Mouse (Mus musculus) neural tube, embryonic 12.5 days (tissue): Measurements from ENCODE around the gene 1700024P04Rik. TPM values are rescaled to one million over a fixed set of nuclear protein-coding genes. Genes with fewer than 3 reads are reported as not detected.

Experiments
- ATAC-seq: fragments of 200-750 bp; cut with Nextera tagmentation; 2 replicates; pipeline ENCODE4 v1.8.0; 2017; ENCODE audit warnings: low read depth, mild to moderate bottlenecking, moderate TSS enrichment, moderate library complexity; ENCODE audit not compliant: low FRiP score
- H3K27ac ChIP-seq: fragments of 300-500 bp; sonication (generic); 2 replicates; pipeline ENCODE4 v1.5.1; 2016
- H3K27me3 ChIP-seq: fragments of 300-500 bp; sonication (generic); replicated peaks from 2 replicates; pipeline ENCODE4 v1.6.1; 2016; ENCODE audit warnings: mild to moderate bottlenecking
- H3K36me3 ChIP-seq: fragments of 300-500 bp; sonication (generic); 2 replicates; pipeline ENCODE4 v1.6.1; 2016; ENCODE audit warnings: mild to moderate bottlenecking
- H3K4me1 ChIP-seq: fragments of 300-500 bp; sonication (generic); 2 replicates; pipeline ENCODE4 v1.6.1; 2016
- H3K4me2 ChIP-seq: fragments of 300-500 bp; sonication (generic); replicated peaks from 2 replicates; pipeline ENCODE4 v1.6.1; 2016; ENCODE audit warnings: mild to moderate bottlenecking
- H3K4me3 ChIP-seq: fragments of 300-500 bp; sonication (generic); 2 replicates; pipeline ENCODE4 v1.5.1; 2016
- H3K9ac ChIP-seq: fragments of 300-500 bp; sonication (generic); 2 replicates; pipeline ENCODE4 v1.6.1; 2016; ENCODE audit warnings: mild to moderate bottlenecking
- H3K9me3 ChIP-seq: fragments of 300-500 bp; sonication (generic); 2 replicates; pipeline ENCODE4 v1.6.1; 2016; ENCODE audit warnings: mild to moderate bottlenecking
- WGBS: fragments of 180-500 bp; shearing (Covaris S2); methylation state at CpG from one replicate; pipeline ENCODE4 v1.1.7; 2016; 5-methylcytosine and 5-hydroxymethylcytosine counted together
- polyA plus RNA-seq: library from polyadenylated mRNA; unstranded; fragments of >200 nt; fragmentation: Nextera tagmentation; extraction: Ambion mirVana; gene quantifications from 2 replicates; pipeline ENCODE4 v1.2.1, GENCODE M21; 2016

Gene 1700024P04Rik
- polyA plus RNA-seq: not detected in 2 replicates

DNA sequence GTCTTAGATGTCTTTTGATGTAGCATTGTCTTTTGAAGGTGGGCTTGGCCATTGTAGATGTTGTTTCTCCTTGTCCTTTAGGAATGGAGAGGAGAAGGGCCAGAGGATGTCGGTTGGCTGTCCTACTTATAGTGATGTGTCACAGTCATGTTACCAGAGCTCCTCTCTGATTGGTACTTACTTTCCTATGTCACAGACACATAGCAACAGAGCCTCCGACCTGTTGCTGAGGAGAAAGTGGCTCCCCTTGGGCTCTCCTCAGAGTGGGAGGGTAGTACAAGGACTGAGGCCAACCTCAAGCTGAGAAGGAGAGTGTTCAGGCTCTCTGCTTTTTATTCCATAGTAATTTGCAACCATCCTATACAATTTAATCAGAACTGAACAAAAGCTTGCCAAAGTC lies at the start of gene 1700024P04Rik:
TSS of gene 1700024P04Rik (minus strand) at position 101 of the 400 bp plus-strand sequence.
- H3K36me3 ChIP-seq: no peaks in the 10 kb centered on the region
- H3K9ac ChIP-seq: no peak within 1 kb of the TSS
- ATAC-seq: no peak
- H3K9me3 ChIP-seq: no peaks in the 10 kb centered on the region
- H3K4me2 ChIP-seq: no peak within 1 kb of the TSS
- H3K27ac ChIP-seq: no peak within 1 kb of the TSS
- H3K4me1 ChIP-seq: no peaks in the 10 kb centered on the region
- whole genome bisulfite sequencing: 81% methylated on average over 2 of the region's 2 CpGs
- no peaks in the 10 kb centered on the region for H3K27me3 ChIP-seq
- H3K4me3 ChIP-seq: no peak within 1 kb of the TSS

DNA sequence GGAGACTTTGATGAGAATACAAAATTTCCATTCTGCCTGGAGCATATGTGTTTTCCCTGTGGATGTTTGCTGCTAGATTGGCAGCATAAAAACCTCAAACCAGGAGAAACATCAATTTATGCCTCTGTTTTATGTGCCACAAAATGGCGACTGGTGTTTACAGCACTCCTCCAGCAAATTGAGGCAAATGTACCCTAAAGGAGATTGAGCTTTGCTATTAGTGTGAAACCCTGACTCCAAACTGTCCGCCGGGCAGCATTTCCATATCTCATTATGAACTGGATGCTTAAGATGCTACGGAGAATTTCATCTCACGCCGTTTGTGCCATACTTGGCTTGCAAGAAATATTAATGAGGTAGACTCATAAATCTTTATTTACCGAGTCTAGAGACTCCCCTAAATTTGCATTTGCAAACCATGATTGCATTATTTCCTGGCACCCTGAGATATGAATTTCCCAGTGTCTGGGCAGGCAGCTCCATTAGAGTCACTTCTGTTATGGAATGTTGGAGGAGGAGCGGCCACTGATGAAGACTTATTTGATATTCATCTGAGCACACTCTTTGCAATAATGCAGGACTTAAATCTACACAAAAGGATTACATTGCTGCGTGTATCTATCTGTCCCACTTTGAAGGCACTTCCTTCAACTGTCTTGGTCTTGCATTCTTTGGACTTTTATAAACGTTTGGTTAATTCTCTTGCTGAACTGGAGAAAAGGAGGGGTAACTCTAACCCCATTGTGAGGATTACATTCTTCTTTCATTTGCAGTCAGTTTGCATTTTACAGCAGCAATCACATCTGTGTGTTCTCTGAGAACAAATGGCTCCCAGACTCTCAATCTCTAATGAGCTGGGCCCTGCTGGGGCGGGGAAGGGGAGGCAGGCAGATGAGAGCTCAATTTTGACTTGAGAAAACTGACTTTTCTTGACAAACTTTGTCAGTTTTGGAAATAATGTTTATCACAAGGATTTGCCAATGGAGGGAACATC lies 47.2 kb upstream of the 1700024P04Rik start:
- 28% methylated on average over 11 of the region's 11 CpGs for WGBS
- Histone ChIP-seq H3K9ac (no peak overlapping the region), H3K36me3 (no peaks in the 10 kb centered on the region), H3K4me2 (peak overlapping the region; percentile 27; the same call in 1 of the 2 replicates), H3K4me1 (peaks cover 23% of the 10 kb centered on the region), H3K27me3 (no peaks in the 10 kb centered on the region; the same call in 1 of the 2 replicates), H3K4me3 (no peak overlapping the region), H3K9me3 (no peaks in the 10 kb centered on the region), H3K27ac (no peak overlapping the region; the same call in 1 of the 2 replicates)
- ATAC-seq: peak; percentile 62

DNA sequence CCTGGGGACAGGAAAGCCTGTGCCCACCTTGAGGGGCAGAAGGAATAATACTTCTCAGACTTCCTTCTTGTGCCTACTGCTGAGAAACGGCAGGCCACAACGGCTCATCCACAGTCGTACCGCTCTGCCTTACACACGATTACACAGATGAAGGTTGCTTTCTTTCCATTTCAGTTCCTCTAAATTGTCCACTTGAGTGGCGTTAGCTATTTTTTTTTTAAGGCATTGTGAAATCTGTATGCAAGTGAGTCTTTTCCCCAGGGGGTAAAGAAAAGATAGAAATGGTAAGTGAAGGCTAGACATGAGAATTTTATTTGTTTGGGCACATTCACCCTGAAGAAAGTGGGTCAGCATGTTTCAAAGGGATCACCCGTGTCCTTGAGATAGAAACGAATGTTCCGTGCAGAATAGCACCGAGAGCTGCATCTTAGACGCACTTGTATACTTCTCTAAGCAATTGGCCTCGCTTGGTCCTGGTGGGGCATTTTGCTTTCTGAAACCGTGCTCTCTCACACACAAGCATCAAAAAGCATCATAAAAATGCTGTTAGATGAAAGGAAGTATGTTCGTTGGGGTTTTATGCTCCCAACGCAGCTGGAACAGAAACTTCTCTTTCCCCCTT lies 46.3 kb upstream of the 1700024P04Rik start:
- WGBS: 19% methylated on average over 15 of the region's 15 CpGs
- Histone ChIP-seq H3K27ac (no peak overlapping the region; the same call in 1 of the 2 replicates), H3K4me1 (peaks cover 23% of the 10 kb centered on the region), H3K36me3 (no peaks in the 10 kb centered on the region), H3K27me3 (no peaks in the 10 kb centered on the region; the same call in 1 of the 2 replicates), H3K9ac (no peak overlapping the region), H3K4me3 (no peak overlapping the region), H3K4me2 (peak overlapping the region; percentile 27), H3K9me3 (no peaks in the 10 kb centered on the region)
- no peak for ATAC-seq

DNA sequence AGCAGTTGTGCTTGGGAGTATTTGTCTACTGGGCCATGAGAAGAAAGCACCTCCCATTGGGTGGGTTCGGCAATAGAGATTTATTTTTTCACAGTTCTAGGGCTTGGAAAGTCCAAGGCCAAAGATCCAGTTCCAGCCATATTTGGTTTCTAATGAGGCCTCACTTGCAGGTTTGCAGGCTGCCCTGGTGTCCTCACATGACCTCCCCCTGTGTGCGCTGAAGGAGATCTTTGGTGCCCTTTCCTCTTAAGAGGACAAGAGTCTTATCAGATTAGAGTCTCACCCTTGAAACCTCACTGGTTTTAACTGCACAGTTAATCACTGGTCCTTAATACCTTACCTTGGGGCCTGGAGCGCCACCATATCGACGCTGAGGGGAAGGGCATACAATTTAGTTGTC lies 40.9 kb upstream of the 1700024P04Rik start:
- Histone ChIP-seq H3K4me2 (no peak overlapping the region), H3K9me3 (no peaks in the 10 kb centered on the region), H3K4me3 (no peak overlapping the region), H3K27me3 (no peaks in the 10 kb centered on the region), H3K36me3 (no peaks in the 10 kb centered on the region), H3K27ac (no peak overlapping the region), H3K4me1 (peaks cover 13% of the 10 kb centered on the region), H3K9ac (no peak overlapping the region)
- no peak for ATAC-seq
- 92% methylated on average over 5 of the region's 5 CpGs for WGBS

DNA sequence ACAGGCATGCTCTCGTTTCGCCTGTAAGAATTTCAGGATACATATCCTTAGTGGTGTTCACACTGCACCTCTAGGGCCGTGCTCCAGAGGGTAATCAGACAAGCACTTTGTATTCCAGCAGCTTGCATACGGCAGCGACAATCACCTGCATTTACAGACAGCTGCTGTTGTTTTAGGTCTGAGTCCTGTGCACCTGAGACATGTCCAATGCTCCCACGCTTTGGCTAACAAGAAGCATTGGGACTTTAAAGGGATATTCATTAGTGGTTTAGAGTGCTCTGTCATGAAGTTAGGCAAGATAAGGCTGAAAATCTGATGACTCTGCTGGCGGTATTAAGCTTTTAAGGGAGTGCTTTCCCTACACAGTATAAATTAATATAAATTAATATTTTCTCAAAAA lies 37.7 kb upstream of the 1700024P04Rik start:
- Histone ChIP-seq H3K36me3 (no peaks in the 10 kb centered on the region), H3K27me3 (no peaks in the 10 kb centered on the region), H3K9ac (no peak overlapping the region), H3K4me1 (peaks cover 15% of the 10 kb centered on the region), H3K27ac (no peak overlapping the region), H3K9me3 (no peaks in the 10 kb centered on the region), H3K4me3 (no peak overlapping the region), H3K4me2 (no peak overlapping the region)
- no peak for ATAC-seq
- 66% methylated on average over 7 of the region's 7 CpGs for WGBS

DNA sequence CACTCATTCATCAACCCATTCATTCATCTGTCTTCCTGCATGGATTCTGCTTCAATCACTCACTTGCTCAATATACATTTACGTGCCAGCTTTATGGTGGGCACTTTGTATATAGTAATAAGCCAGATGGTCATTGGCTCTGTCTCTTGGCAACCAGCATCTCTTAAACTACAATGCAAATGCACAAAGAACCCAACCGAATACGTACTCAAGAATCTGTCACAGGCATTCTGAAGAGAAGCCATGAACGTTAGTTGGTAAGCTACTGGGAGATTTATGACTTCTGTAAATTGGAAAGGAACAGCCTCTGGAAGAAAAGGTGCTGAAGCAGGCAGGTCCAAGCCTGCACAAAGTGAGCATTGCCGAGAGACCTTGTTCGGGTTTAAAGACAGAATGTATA lies 36.8 kb upstream of the 1700024P04Rik start:
- H3K9me3 ChIP-seq: no peaks in the 10 kb centered on the region
- no peaks in the 10 kb centered on the region for H3K27me3 ChIP-seq
- peaks cover 15% of the 10 kb centered on the region for H3K4me1 ChIP-seq
- 24% methylated on average over 6 of the region's 6 CpGs for WGBS
- H3K9ac ChIP-seq: no peak overlapping the region
- ATAC-seq: peak; percentile 14; the same call in 1 of the 2 replicates
- no peak overlapping the region for H3K4me3 ChIP-seq
- H3K27ac ChIP-seq: no peak overlapping the region
- no peak overlapping the region for H3K4me2 ChIP-seq
- H3K36me3 ChIP-seq: no peaks in the 10 kb centered on the region

DNA sequence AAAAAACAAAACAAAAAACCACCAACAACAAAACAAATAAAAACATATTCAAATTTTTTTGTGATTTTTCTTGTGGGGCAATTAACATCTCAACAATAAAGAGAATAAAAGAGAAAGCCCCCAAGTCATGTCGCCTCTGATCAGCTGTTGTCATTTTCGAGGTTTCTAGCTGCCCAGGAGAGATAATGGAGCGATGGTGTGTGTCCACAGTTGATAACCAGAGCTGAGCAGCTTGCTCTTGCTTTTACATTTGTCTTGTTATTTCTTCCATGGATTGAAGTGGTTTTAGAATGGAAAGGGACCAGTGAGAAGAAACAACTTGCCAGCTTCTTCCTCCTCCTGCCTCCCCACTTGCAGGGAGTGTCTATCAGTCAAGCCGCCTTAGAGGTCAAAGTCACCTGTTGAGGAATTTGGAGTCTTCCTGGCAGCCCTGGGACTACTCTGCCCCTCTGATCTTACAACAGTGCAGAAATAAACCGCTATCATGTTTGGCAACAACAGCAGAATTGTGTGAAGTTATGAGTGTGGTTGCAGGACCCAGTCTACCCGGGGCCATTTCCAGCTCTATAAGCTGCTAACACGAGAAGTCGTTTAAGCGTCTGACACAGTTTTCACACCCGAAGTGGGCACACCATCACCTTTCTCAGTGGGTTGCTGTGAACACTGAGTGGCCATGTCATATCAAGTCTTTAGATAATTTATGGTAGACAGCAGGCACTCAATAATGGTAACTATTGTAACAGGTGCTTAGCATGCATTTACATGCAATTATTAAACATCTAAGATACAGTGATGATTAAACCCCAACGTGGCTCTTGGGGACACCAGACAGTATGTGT lies 35.7 kb upstream of the 1700024P04Rik start:
- Histone ChIP-seq H3K36me3 (no peaks in the 10 kb centered on the region), H3K9ac (no peak overlapping the region), H3K27ac (no peak overlapping the region), H3K4me3 (no peak overlapping the region), H3K27me3 (no peaks in the 10 kb centered on the region), H3K4me2 (no peak overlapping the region), H3K9me3 (no peaks in the 10 kb centered on the region), H3K4me1 (peaks cover 15% of the 10 kb centered on the region)
- ATAC-seq: no peak
- WGBS: 86% methylated on average over 11 of the region's 11 CpGs

DNA sequence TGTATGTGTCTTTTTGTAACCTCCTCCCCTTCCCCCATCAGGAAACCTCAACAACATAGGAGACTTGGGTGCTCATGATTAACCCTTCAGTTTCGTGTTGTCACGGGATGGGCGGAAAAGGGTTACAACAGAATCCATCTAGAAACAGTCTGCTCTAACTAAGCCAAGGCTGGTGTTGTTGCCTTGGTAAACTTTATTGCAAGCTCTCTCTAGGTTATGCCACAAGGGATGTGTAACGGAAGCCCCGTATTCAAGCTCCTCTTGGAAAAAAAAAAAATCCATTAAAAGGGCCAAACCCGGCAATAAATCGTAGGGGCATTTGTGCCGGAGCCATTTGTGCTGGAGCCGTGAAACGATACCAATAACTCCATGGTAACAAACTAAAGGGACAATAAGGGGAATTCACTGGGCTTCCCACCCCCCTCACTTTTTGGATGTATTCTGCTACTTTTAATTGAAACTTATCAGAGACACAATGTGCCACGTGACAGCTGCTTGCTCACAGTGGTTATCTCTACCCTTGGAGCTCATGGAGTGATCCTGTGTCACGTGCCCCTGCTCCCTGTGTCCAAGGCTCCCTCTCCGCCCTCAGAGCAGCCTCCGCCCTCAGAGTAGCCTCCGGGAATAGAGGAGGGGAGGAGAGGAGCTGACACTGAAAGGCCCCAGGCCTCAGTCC lies 34.3 kb upstream of the 1700024P04Rik start:
- H3K36me3 ChIP-seq: no peaks in the 10 kb centered on the region
- H3K4me2 ChIP-seq: peak overlapping the region; percentile 39
- no peaks in the 10 kb centered on the region for H3K9me3 ChIP-seq
- no peak overlapping the region for H3K4me3 ChIP-seq
- H3K4me1 ChIP-seq: peaks cover 15% of the 10 kb centered on the region
- H3K9ac ChIP-seq: no peak overlapping the region
- peak; percentile 94 for ATAC-seq
- no peaks in the 10 kb centered on the region for H3K27me3 ChIP-seq
- no peak overlapping the region for H3K27ac ChIP-seq
- WGBS: 13% methylated on average over 15 of the region's 15 CpGs

DNA sequence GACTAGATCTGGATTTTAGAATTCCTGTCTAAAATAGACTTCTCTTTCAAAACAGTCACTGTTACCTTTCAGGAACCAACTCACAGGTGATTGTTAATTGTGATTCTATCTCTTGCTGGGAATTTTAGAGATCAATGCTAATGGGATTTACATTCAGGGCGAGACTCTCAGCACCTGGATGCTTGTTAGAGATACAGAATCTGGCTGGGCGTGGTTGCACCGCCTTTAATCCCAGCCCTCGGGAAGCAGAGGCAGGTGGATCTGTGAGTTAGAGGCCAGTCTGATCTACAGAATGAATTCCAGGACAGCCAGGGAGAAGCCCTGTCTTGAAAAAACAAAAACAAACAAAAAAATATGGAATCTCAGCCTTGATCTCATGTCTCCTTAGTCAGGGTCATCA lies 32.3 kb upstream of the 1700024P04Rik start:
- Histone ChIP-seq H3K36me3 (no peaks in the 10 kb centered on the region), H3K27me3 (no peaks in the 10 kb centered on the region), H3K9ac (no peak overlapping the region), H3K27ac (no peak overlapping the region), H3K4me2 (no peak overlapping the region), H3K9me3 (no peaks in the 10 kb centered on the region), H3K4me1 (peaks cover 11% of the 10 kb centered on the region; the same call in 1 of the 2 replicates), H3K4me3 (no peak overlapping the region)
- no peak for ATAC-seq
- WGBS: 79% methylated on average over 4 of the region's 4 CpGs

DNA sequence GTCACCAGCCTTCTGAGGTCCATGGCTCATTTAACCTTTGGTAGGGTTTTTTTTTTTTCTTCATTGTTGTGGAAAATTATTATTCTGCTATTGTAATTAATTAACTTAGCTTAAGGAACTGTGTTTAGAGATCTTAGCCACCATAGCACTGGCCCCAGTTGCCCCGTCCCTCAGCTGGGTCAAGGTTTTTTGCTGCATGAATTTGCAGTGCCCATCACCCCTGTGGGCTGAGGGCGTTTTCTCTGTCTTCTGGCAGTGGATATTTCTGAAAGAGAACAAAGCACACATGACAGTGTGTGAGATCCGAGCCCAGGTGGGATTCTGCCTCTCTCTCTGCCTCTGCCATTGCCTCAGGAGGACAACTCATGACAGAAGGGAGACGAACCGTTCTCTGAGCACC lies 28.5 kb upstream of the 1700024P04Rik start:
- H3K9ac ChIP-seq: no peak overlapping the region
- ATAC-seq: no peak
- H3K9me3 ChIP-seq: no peaks in the 10 kb centered on the region
- H3K27ac ChIP-seq: no peak overlapping the region
- 0 out of 2 replicates have a peak, but pooled peaks cover 1% of the 10 kb centered on the region for H3K4me1 ChIP-seq
- H3K27me3 ChIP-seq: no peaks in the 10 kb centered on the region
- no peaks in the 10 kb centered on the region for H3K36me3 ChIP-seq
- WGBS: 80% methylated on average over 5 of the region's 5 CpGs
- H3K4me3 ChIP-seq: no peak overlapping the region
- H3K4me2 ChIP-seq: no peak overlapping the region

DNA sequence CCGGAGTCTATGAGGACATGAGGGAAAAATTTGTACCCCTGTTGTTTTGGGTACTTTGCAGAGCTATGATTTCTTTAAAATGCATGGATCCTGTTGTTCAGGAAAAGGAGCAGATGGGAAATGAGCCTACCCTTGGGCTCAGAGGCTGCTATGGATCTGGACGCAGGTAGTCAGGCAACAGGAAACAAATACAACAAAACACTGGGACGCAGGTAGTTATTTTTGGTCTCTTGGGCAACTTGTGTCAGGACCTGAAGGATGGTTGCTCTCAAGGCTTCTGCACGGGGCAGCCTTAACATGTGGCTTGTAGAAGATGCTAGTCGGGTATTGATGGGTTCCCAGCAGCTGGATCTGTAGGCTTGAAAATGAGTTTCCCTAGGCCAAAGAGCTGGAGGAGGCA lies 23.6 kb upstream of the 1700024P04Rik start:
- no peak overlapping the region for H3K27ac ChIP-seq

More for the DNA sequence above, 23.6 kb upstream of the 1700024P04Rik start:
- Histone ChIP-seq H3K9me3 (0 out of 2 replicates have a peak, but pooled peaks cover 6% of the 10 kb centered on the region), H3K27me3 (no peaks in the 10 kb centered on the region), H3K4me1 (no peaks in the 10 kb centered on the region), H3K4me3 (no peak overlapping the region), H3K36me3 (no peaks in the 10 kb centered on the region), H3K4me2 (no peak overlapping the region), H3K9ac (no peak overlapping the region)
- WGBS: 89% methylated on average over 5 of the region's 5 CpGs
- no peak for ATAC-seq
